Mouse (Mus musculus): ENCODE data around the gene Icam1. TPM values are rescaled to one million over a fixed set of nuclear protein-coding genes. Genes with fewer than 3 reads are reported as not detected.

The Icam1 gene
- polyA plus RNA-seq (2015; fragmentation: Nextera tagmentation; extraction: Ambion mirVana) = 12.6 and 12.8 TPM in 2 replicates

DNA sequence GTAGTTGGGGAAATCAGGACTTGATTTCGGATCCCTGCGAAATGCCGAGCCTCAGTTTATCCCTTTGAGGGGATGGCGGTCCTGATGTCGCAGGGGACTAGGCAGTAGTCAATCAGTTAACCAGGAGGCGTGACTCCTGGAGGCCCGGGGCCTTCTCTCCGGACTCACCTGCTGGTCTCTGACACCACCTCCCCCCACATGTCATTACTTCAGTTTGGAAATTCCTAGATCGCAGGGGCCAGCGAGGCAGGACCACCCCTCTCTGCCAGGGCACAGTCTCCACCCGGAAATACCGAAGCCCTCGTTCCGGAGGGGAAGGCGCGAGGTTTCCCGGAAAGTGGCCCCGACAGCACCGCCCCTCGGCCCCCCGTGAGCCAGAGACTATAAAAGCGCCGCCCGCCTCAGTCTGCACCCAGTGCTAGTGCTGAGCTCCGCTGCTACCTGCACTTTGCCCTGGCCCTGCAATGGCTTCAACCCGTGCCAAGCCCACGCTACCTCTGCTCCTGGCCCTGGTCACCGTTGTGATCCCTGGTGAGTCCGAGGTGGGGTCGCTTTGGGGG is at the start of gene Icam1:
Gene Icam1, plus strand, starts transcription at position 415 of the 560 bp plus-strand sequence.
- Histone ChIP-seq H3K9ac (peak within 1 kb of the TSS; percentile 37), H3K4me2 (replicated peaks) (peak within 1 kb of the TSS; percentile 83), H3K27me3 (replicated peaks) (peaks cover 15% of the 10 kb centered on the region), H3K27ac (peak within 1 kb of the TSS; percentile 51; the same call in 1 of the 2 replicates), H3K9me3 (no peaks in the 10 kb centered on the region), H3K4me1 (replicated peaks) (peaks cover 27% of the 10 kb centered on the region), H3K4me3 (replicated peaks) (peak within 1 kb of the TSS; percentile 44), H3K36me3 (no peaks in the 10 kb centered on the region)
- under 1% methylated on average over 30 of the region's 30 CpGs for WGBS
- peak; percentile 88 for ATAC-seq

- H3K27me3 ChIP-seq (replicated peaks) = no peaks in the 10 kb centered on the region
- H3K4me1 ChIP-seq (replicated peaks) = no peaks in the 10 kb centered on the region
- no peak overlapping the region for H3K9ac ChIP-seq
- H3K27ac ChIP-seq = no peak overlapping the region
- no peak overlapping the region for H3K4me2 ChIP-seq (replicated peaks)
- ATAC-seq = no peak
- no peak overlapping the region for H3K4me3 ChIP-seq (replicated peaks)
- WGBS = 83% methylated on average over 3 of the region's 3 CpGs
- H3K9me3 ChIP-seq = no peaks in the 10 kb centered on the region
- H3K36me3 ChIP-seq = peaks cover 29% of the 10 kb centered on the region
These were observed 49.8 kb upstream of the Icam1 start for GRCm38 (mm10) chr9:20966008-20966407.

- Histone ChIP-seq H3K4me1 (replicated peaks) (peaks cover 6% of the 10 kb centered on the region; the same call in 1 of the 2 replicates), H3K4me2 (replicated peaks) (no peak overlapping the region), H3K27me3 (replicated peaks) (no peaks in the 10 kb centered on the region), H3K9ac (no peak overlapping the region), H3K27ac (no peak overlapping the region), H3K4me3 (replicated peaks) (no peak overlapping the region), H3K9me3 (no peaks in the 10 kb centered on the region), H3K36me3 (peaks cover 29% of the 10 kb centered on the region)
- ATAC-seq = no peak
- WGBS = 83% methylated on average over 5 of the region's 5 CpGs
These were observed 49.0 kb upstream of the Icam1 start for GRCm38 (mm10) chr9:20966747-20967146.

DNA sequence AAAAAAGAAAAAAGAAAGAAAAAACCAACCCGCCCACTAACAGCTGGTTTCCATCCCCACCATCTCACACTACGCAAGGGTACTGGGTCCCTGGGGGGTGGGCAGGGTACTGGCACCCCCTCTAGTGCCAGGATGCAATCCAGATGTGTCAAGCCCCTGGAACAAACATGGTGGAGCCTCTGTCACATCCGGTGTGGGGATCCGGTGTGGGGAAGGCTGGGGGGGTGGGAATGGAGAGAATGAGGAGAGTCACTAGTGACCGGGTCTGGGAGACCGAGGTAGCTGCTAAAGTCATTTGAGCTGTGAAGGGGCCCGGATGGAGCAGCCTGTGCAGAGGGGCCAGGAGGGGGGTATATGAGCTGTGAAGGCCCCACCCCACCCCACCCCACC is 44.0 kb upstream of the Icam1 start:
- H3K9ac ChIP-seq = no peak overlapping the region
- H3K4me1 ChIP-seq (replicated peaks) = peaks cover 35% of the 10 kb centered on the region
- peak overlapping the region; percentile 86 for H3K27ac ChIP-seq
- H3K27me3 ChIP-seq (replicated peaks) = no peaks in the 10 kb centered on the region
- peak overlapping the region; percentile 6; the same call in 1 of the 2 replicates for H3K4me3 ChIP-seq (replicated peaks)
- peaks cover 20% of the 10 kb centered on the region for H3K36me3 ChIP-seq
- peak overlapping the region; percentile 91 for H3K4me2 ChIP-seq (replicated peaks)
- peak; percentile 5 for ATAC-seq
- no peaks in the 10 kb centered on the region for H3K9me3 ChIP-seq
- 40% methylated on average over 7 of the region's 7 CpGs for WGBS

DNA sequence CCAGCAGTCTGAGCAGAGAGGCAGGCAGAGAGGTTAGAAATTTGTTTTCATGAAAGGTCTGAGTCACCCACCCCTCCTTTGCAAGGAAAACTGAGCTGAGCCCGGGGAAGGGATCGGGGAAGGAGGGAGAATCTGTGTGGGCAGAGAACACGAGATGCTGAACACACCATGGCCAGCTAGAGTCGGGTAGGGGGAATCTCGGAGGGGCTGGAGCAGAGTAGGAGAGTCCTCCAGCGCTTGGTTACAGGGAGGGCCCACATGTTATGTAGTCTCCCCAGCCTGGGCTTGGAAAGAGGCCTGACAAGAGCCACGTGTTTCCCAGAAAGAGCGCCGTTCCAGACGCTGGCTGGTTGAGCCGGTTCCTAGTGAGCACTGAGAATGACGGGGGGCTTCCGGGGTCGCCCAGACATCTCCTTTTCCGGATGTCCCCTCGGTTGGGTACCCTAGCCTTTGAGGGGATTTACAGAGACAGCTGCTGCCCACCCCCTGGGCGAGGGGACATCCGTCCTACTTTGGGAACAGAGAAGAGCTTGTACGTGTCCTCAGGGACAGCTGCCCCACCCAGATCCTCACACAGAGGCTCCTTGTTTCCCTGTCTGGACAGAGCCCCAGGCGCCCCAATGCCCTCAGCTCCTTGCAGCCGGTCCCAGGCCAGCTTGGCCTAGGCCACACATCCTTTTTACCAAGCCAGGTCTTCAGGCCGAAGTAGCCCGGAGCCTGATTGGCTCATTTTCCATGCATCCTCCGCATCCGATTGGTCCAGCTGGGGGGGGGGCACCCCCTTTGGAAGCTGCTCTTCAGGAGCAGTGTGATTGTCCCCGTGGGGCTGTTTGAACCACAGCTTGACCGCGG is 43.4 kb upstream of the Icam1 start:
- Histone ChIP-seq H3K4me3 (replicated peaks) (peak overlapping the region; percentile 6), H3K27me3 (replicated peaks) (no peaks in the 10 kb centered on the region), H3K4me1 (replicated peaks) (peaks cover 40% of the 10 kb centered on the region), H3K27ac (peak overlapping the region; percentile 86), H3K4me2 (replicated peaks) (peak overlapping the region; percentile 91), H3K9me3 (no peaks in the 10 kb centered on the region), H3K9ac (peak overlapping the region; percentile 11), H3K36me3 (peaks cover 14% of the 10 kb centered on the region)
- WGBS = 34% methylated on average over 28 of the region's 28 CpGs
- ATAC-seq = peak; percentile 31

DNA sequence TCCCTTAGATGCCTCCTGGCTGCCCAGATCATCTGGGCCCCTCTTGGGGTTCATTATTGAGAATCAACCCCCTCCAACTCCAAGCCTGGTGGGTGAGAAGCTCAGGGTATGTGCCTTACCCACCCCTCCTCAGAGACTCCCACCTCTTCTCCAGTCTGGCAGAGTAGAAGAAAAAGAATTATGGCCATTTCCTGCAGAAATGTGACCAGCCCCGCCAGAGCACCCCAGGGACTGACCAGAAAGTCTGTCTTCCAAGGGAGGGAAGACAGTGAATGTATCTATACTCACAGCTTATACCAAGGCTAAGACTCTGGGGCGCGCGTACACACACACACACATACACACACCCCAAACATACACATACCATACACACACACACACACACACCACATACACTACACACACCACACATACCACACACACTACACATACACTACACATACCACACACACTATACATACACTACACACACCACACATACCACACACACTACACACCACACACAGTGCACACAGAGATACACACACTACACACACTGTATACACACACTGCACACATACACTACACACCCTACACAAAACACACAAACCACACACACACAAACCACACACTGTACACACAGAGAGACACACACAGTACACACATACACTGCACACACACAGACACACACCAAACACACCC is 42.6 kb upstream of the Icam1 start:
- WGBS = 69% methylated on average over 4 of the region's 4 CpGs
- H3K36me3 ChIP-seq = peaks cover 6% of the 10 kb centered on the region; the same call in 1 of the 2 replicates
- H3K4me2 ChIP-seq (replicated peaks) = peak overlapping the region; percentile 91
- peak overlapping the region; percentile 86 for H3K27ac ChIP-seq
- no peaks in the 10 kb centered on the region for H3K9me3 ChIP-seq
- peaks cover 40% of the 10 kb centered on the region for H3K4me1 ChIP-seq (replicated peaks)
- peak overlapping the region; percentile 23 for H3K4me3 ChIP-seq (replicated peaks)
- ATAC-seq = no peak
- H3K9ac ChIP-seq = peak overlapping the region; percentile 11; the same call in 1 of the 2 replicates
- no peaks in the 10 kb centered on the region for H3K27me3 ChIP-seq (replicated peaks)

GRCm38 (mm10) chr9:20973682-20974075 is 42.1 kb upstream of the Icam1 start:
- ATAC-seq = no peak
- WGBS = 57% methylated on average over 6 of the region's 6 CpGs
- H3K4me3 ChIP-seq (replicated peaks) = peak overlapping the region; percentile 23
- peak overlapping the region; percentile 86; the same call in 1 of the 2 replicates for H3K27ac ChIP-seq
- H3K36me3 ChIP-seq = 0 out of 2 replicates have a peak, but pooled peaks cover 4% of the 10 kb centered on the region
- H3K27me3 ChIP-seq (replicated peaks) = no peaks in the 10 kb centered on the region
- peak overlapping the region; percentile 91 for H3K4me2 ChIP-seq (replicated peaks)
- H3K9ac ChIP-seq = no peak overlapping the region
- H3K4me1 ChIP-seq (replicated peaks) = peaks cover 44% of the 10 kb centered on the region
- H3K9me3 ChIP-seq = no peaks in the 10 kb centered on the region

DNA sequence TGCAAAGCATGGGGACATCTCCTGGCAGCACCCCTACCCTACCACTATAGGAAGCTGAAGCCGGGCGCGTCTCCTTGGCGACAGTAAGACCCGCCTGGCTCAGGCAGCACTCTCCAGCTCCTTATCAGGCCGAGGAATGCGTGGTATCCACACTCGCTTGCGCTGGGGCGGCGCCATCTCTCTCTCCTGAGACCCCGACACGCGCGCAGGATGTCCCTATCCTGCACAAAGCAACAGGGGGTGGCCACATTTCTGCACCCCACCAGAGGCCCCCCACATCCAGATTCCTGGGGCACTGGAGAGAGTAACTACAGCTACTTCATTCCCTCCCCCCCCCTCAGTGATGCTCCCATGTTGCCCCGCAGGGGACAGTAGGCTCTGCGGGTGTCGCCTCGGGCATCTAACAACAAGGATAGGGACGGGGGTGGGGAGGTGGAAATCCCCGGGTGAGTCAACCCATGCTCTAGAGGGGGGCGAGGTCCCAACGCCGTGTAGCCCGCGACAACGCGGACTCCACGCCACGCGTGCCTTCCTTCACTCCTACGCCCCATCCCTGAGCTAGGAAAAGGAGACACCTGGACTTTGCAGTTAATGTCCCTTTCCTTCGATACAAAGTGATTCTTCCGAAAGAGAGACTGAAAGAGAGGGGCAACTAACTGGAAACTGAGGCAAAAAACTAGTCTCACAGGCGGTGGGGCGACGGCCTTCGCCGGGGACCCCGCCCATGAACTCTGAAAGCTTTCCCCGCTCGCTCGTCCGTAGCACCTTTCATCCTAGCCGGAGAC is 40.2 kb upstream of the Icam1 start:
- Histone ChIP-seq H3K27me3 (replicated peaks) (no peaks in the 10 kb centered on the region), H3K36me3 (no peaks in the 10 kb centered on the region), H3K9ac (peak overlapping the region; percentile 97), H3K9me3 (no peaks in the 10 kb centered on the region), H3K27ac (peak overlapping the region; percentile 96), H3K4me3 (replicated peaks) (peak overlapping the region; percentile 97), H3K4me2 (replicated peaks) (peak overlapping the region; percentile 91), H3K4me1 (replicated peaks) (peaks cover 51% of the 10 kb centered on the region)
- peak; percentile 35 for ATAC-seq
- under 1% methylated on average over 45 of the region's 45 CpGs for WGBS

GRCm38 (mm10) chr9:20976216-20976960 is 39.4 kb upstream of the Icam1 start, which contains the start of gene S1pr2:
Gene S1pr2 (minus strand): TSS chr9:20976781.
- 0% methylated on average over 47 of the region's 47 CpGs for WGBS
- peak; percentile 78 for ATAC-seq
- H3K36me3 ChIP-seq = no peaks in the 10 kb centered on the region
- H3K4me3 ChIP-seq (replicated peaks) = peak within 1 kb of the TSS; percentile 97
- peaks cover 48% of the 10 kb centered on the region for H3K4me1 ChIP-seq (replicated peaks)
- peak within 1 kb of the TSS; percentile 91 for H3K4me2 ChIP-seq (replicated peaks)
- peak within 1 kb of the TSS; percentile 97 for H3K9ac ChIP-seq
- H3K27me3 ChIP-seq (replicated peaks) = no peaks in the 10 kb centered on the region
- H3K9me3 ChIP-seq = no peaks in the 10 kb centered on the region
- H3K27ac ChIP-seq = peak within 1 kb of the TSS; percentile 96

DNA sequence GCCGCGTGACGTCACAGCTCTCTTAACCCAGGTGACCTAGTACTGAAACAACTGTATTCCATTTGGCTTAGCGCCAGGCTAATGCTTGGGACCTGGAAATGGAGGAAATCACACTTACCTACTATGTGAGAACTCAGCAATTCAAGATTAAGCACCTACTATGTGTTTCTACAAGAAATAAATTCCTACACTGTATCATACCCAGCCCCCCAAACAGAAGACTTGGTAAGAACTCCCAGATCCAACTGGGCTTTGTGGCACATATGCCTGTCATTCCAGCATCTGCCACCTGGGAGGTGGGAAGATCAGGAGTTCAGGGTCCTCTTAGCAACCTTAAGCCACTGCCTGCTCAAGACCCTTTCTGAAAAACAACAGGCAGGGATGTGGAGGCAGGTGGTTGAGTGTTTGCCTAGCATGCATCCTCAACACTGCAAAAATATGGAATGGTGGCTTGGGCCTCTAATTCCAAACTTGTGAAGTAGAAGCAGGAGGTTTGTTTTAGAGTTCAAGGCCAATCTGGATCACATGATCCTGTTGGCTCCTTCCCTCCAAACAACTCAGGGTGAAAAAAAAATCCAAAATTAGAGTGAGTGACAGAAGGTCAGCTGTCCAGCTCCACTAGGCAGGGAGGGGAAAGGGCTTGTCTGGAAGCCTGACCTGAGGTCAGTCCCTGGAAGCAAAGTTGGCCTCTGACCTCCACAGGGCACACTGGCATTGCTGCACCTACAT is 38.7 kb upstream of the Icam1 start:
- Histone ChIP-seq H3K9ac (peak overlapping the region; percentile 97; the same call in 1 of the 2 replicates), H3K27me3 (replicated peaks) (no peaks in the 10 kb centered on the region), H3K9me3 (no peaks in the 10 kb centered on the region), H3K4me2 (replicated peaks) (peak overlapping the region; percentile 91), H3K4me1 (replicated peaks) (peaks cover 42% of the 10 kb centered on the region), H3K36me3 (no peaks in the 10 kb centered on the region), H3K4me3 (replicated peaks) (peak overlapping the region; percentile 97), H3K27ac (peak overlapping the region; percentile 96)
- ATAC-seq = 0 out of 2 replicates have a peak, but pooled peaks have one; percentile 2
- 2% methylated on average over 4 of the region's 4 CpGs for WGBS
